Mouse (Mus musculus) hindbrain, embryonic 14.5 days (tissue): ENCODE measurements around the gene Adamts9. TPM values are rescaled to one million over a fixed set of nuclear protein-coding genes. Genes with fewer than 3 reads are reported as not detected.

Experiments used
- ATAC-seq: fragments of 200-750 bp; cut with Nextera tagmentation; 2 replicates; pipeline ENCODE4 v1.8.0; 2017; ENCODE audit warnings: moderate number of reproducible peaks, mild to moderate bottlenecking, moderate TSS enrichment, moderate library complexity; ENCODE audit not compliant: low FRiP score
- DNase-seq: peaks from one replicate; pipeline ENCODE4 v3.0.0-alpha.2; 2015; ENCODE audit warnings: low spot score
- H3K27ac ChIP-seq: fragments of 300-500 bp; sonication (generic); 2 replicates; pipeline ENCODE4 v1.5.1; 2014; ENCODE audit warnings: mild to moderate bottlenecking, moderate library complexity
- H3K27me3 ChIP-seq: fragments of 300-500 bp; sonication (generic); 2 replicates; pipeline ENCODE4 v1.6.1; 2014; ENCODE audit warnings: mild to moderate bottlenecking, low read length, mixed read lengths; ENCODE audit not compliant: control insufficient read depth, insufficient read depth
- H3K36me3 ChIP-seq: fragments of 300-500 bp; sonication (generic); replicated peaks from 2 replicates; pipeline ENCODE4 v1.6.1; 2014; ENCODE audit not compliant: control insufficient read depth, insufficient read depth
- H3K4me1 ChIP-seq: fragments of 300-500 bp; sonication (generic); replicated peaks from 2 replicates; pipeline ENCODE4 v1.6.1; 2014; ENCODE audit warnings: antibody characterized with exemption, low read length, mixed read lengths; ENCODE audit not compliant: control insufficient read depth, insufficient read depth
- H3K4me2 ChIP-seq: fragments of 300-500 bp; sonication (generic); replicated peaks from 2 replicates; pipeline ENCODE4 v1.6.1; 2014; ENCODE audit warnings: mild to moderate bottlenecking, moderate library complexity
- H3K4me3 ChIP-seq: fragments of 300-500 bp; sonication (generic); replicated peaks from 2 replicates; pipeline ENCODE4 v1.5.1; 2014; ENCODE audit warnings: mild to moderate bottlenecking, low read length
- H3K9ac ChIP-seq: fragments of 300-500 bp; sonication (generic); 2 replicates; pipeline ENCODE4 v1.6.1; 2014
- H3K9me3 ChIP-seq: fragments of 300-500 bp; sonication (generic); 2 replicates; pipeline ENCODE4 v1.6.1; 2016; ENCODE audit warnings: low read length; ENCODE audit not compliant: control insufficient read depth
- WGBS: fragments of 180-500 bp; shearing (Covaris S2); extraction: QIAGEN DNeasy Blood & Tissue Kit; methylation state at CpG from one replicate; pipeline ENCODE4 v1.1.7; 2014; 5-methylcytosine and 5-hydroxymethylcytosine counted together
- polyA plus RNA-seq: library from polyadenylated mRNA; unstranded; fragments of >200 nt; fragmentation: Nextera tagmentation; extraction: Ambion mirVana; gene quantifications from 2 replicates; pipeline ENCODE4 v1.2.1, GENCODE M21; 2014

Gene Adamts9
- polyA plus RNA-seq, 1 experiment from 2014 or later = 2.1 TPM

- peaks cover 9% of the 10 kb centered on the region; the same call in 1 of the 2 replicates for H3K27me3 ChIP-seq
- no peak overlapping the region for H3K4me2 ChIP-seq
- no peak overlapping the region for H3K4me3 ChIP-seq
- H3K27ac ChIP-seq = no peak overlapping the region
- ATAC-seq (no peak), DNase-seq (no peak)
- H3K9ac ChIP-seq = no peak overlapping the region
- no peaks in the 10 kb centered on the region for H3K36me3 ChIP-seq
- no peaks in the 10 kb centered on the region for H3K9me3 ChIP-seq
- WGBS = 84% methylated on average over 6 of the region's 6 CpGs
- H3K4me1 ChIP-seq = 0 out of 2 replicates have a peak, but pooled peaks cover 3% of the 10 kb centered on the region
Measured at GRCm38 (mm10) chr6:92781446-92781845, 161.8 kb downstream of the Adamts9 start.

DNA sequence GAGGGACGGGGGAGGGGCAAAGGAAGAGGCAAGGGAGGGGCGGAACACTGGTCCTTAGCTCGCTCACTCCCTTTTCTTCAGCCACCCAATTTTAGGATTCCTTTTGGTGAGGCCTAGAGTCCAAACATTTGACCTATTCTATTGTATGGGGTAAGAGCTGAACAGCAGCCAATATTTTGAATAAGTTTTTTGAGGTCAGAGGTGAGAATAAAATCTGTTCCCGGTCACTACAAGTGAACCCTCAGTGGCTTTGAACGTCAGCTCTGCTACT is 163.4 kb downstream of the Adamts9 start:
- DNase-seq = no peak
- H3K4me2 ChIP-seq = no peak overlapping the region
- H3K9ac ChIP-seq = no peak overlapping the region
- H3K4me3 ChIP-seq = no peak overlapping the region
- 0 out of 2 replicates have a peak, but pooled peaks cover 3% of the 10 kb centered on the region for H3K4me1 ChIP-seq
- H3K27me3 ChIP-seq = no peaks in the 10 kb centered on the region
- 40% methylated on average over 5 of the region's 5 CpGs for WGBS
- no peak overlapping the region for H3K27ac ChIP-seq
- H3K9me3 ChIP-seq = no peaks in the 10 kb centered on the region
- H3K36me3 ChIP-seq = no peaks in the 10 kb centered on the region
- ATAC-seq = no peak

DNA sequence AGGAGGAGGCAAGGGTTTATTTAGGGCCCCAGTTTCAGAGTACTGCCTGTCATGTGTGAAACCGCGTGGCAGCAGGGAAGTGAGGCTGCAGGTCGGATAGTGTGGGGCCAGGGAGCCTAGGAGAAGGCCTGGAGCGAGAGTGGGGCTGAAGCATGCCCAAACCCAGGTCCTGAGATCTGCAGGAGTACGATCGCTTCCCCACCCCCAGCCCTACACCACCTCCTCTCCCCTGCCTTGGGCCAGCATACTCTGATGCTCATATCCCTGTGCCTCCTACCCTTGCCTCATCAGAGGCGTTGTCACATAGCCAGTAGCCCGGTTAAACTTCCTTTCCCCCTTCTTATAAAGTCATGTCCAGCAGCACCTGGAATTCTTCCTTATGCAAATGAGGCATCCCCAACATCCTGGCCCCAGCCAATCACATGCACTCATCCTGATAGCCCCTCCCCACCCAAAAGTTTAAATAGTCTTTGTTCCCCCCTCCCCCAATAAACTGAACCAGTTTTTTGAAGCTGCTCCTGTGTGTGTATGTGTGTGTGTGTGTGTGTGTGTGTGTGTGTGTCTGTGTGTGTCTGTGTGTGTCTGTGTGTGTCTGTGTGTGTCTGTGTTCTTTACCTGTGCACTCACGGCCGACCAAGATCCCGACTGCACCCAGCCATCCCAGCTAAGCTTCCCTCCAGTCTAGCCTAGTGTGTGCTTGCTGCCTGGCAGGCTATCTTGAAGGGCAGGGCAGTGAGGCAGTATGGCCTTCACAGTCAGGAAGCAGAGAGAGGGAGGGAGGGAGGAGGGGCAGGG is 164.0 kb downstream of the Adamts9 start:
- no peaks in the 10 kb centered on the region for H3K4me1 ChIP-seq
- no peak overlapping the region for H3K4me3 ChIP-seq
- no peaks in the 10 kb centered on the region for H3K9me3 ChIP-seq
- H3K4me2 ChIP-seq = no peak overlapping the region
- H3K27ac ChIP-seq = no peak overlapping the region
- H3K27me3 ChIP-seq = no peaks in the 10 kb centered on the region
- DNase-seq (no peak), ATAC-seq (no peak)
- H3K9ac ChIP-seq = no peak overlapping the region
- H3K36me3 ChIP-seq = no peaks in the 10 kb centered on the region
- WGBS = 84% methylated on average over 11 of the region's 11 CpGs

DNA sequence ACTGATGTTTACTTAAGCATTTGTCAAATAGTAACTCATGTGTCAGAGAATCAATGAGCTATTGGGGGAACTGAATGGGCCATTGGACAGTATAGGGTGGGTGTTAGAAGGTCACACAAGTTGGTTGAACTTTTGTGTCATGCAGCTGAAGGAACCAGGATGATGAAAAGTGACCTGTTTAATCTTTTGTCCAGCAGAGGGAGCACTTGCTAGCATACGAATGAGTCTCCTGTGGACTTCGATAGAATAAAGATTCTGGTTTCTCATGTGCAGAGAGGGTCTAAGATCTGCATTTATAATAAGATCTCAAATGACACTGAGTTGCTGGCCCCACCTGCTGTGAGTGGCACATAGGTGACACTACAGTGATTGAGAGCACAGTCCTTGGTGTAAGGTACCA is 166.9 kb downstream of the Adamts9 start:
- Histone ChIP-seq H3K9ac (no peak overlapping the region), H3K9me3 (no peaks in the 10 kb centered on the region), H3K27me3 (no peaks in the 10 kb centered on the region), H3K4me1 (no peaks in the 10 kb centered on the region), H3K4me3 (no peak overlapping the region), H3K27ac (no peak overlapping the region), H3K36me3 (no peaks in the 10 kb centered on the region), H3K4me2 (no peak overlapping the region)
- DNase-seq (peak; percentile 81), ATAC-seq (no peak)
- 16% methylated on average over 2 of the region's 2 CpGs for WGBS

DNA sequence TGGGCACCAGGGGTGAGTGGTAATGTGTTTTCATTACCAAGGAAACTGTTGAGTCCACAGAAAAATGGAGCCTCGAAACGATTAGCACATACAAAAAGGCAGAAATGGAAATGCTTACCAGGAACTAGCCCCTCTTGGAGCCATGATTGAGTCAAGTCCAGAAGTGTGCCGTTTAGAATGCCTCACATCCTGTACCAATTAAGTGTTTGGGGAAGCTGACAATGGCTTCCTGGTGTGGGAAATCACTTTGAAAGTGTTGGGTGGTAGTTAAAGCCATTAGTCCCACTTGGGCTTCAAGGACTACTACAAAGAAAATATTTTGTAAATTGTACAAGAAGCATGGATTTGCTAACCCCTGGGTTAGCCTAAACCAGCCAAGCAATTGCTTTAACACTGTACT is 180.9 kb downstream of the Adamts9 start:
- Histone ChIP-seq H3K9ac (no peak overlapping the region), H3K27ac (no peak overlapping the region), H3K27me3 (no peaks in the 10 kb centered on the region), H3K4me2 (no peak overlapping the region), H3K4me3 (no peak overlapping the region), H3K36me3 (no peaks in the 10 kb centered on the region), H3K9me3 (no peaks in the 10 kb centered on the region), H3K4me1 (no peaks in the 10 kb centered on the region)
- ATAC-seq = no peak
- WGBS = 42% methylated on average over 3 of the region's 3 CpGs
- no peak for DNase-seq

DNA sequence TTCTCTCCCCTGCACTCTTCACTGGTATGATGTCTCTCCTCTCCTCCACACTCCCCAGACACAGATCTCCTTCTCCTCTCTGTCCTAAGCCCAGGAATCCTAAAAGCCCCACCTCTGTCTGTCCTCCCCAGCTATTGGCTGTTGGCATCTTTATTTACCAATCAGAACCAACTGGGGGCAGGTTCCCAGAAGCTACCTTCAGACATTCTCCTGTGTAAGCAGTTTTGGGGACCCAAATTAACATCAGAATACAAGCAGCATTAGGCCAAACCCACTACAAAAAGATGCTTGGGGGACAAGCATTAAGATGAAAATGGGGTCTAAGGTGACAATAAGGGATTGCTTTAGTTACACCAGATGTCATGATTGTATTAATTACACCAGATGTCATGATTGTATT is 183.7 kb downstream of the Adamts9 start:
- Histone ChIP-seq H3K4me1 (no peaks in the 10 kb centered on the region), H3K4me2 (no peak overlapping the region), H3K36me3 (no peaks in the 10 kb centered on the region), H3K27me3 (no peaks in the 10 kb centered on the region), H3K9me3 (no peaks in the 10 kb centered on the region), H3K9ac (no peak overlapping the region), H3K27ac (no peak overlapping the region), H3K4me3 (no peak overlapping the region)
- ATAC-seq (no peak), DNase-seq (no peak)

DNA sequence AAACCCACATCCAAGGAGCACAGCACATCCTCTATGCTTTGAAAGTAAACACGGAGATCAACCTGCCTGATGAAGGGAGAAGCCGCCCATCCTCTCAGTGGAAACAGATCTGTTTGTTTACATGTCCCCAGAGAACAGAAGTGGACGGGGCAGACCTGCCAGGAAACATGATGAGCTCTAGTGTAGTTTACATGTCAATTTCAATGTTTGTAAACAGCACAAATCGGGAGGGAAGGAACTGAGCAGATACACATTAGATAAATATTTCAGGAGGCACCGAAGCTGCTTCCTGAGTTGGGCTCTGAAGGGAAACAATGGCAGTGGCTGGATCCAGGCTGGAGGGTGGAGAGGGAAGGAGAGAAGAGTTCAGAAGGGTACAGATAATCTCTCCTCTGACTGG is 187.5 kb downstream of the Adamts9 start:
- H3K4me1 ChIP-seq = no peaks in the 10 kb centered on the region
- 52% methylated on average over 5 of the region's 5 CpGs for WGBS
- no peak overlapping the region for H3K4me3 ChIP-seq
- ATAC-seq (no peak), DNase-seq (no peak)
- H3K27me3 ChIP-seq = no peaks in the 10 kb centered on the region
- H3K27ac ChIP-seq = no peak overlapping the region
- H3K9ac ChIP-seq = no peak overlapping the region
- H3K9me3 ChIP-seq = no peaks in the 10 kb centered on the region
- no peak overlapping the region for H3K4me2 ChIP-seq
- no peaks in the 10 kb centered on the region for H3K36me3 ChIP-seq

DNA sequence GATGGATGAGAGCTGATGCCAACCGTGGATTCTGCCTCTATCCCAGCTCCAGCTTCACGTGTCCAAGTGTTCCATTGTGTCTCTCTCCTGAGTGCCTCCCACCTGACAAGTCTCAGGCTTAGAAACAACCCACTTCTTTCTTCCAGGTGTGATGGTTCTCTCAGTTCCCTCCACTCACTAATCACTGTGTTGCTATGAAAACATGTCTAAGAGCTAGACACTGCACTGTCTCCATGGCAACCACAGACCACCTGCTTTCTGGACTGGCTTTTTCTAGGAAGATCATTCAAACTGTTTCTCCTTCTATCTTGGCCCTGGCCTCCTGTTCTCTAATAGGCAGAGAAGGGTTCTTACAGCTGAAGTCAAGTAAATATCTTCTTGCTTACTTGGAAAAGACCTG is 190.6 kb downstream of the Adamts9 start:
- Histone ChIP-seq H3K9me3 (no peaks in the 10 kb centered on the region), H3K27me3 (no peaks in the 10 kb centered on the region), H3K4me3 (no peak overlapping the region), H3K4me1 (no peaks in the 10 kb centered on the region), H3K27ac (no peak overlapping the region), H3K4me2 (no peak overlapping the region), H3K36me3 (no peaks in the 10 kb centered on the region), H3K9ac (no peak overlapping the region)
- no peak for DNase-seq
- no peak; the same call in 1 of the 2 replicates for ATAC-seq
- 78% methylated on average over 2 of the region's 2 CpGs for WGBS

DNA sequence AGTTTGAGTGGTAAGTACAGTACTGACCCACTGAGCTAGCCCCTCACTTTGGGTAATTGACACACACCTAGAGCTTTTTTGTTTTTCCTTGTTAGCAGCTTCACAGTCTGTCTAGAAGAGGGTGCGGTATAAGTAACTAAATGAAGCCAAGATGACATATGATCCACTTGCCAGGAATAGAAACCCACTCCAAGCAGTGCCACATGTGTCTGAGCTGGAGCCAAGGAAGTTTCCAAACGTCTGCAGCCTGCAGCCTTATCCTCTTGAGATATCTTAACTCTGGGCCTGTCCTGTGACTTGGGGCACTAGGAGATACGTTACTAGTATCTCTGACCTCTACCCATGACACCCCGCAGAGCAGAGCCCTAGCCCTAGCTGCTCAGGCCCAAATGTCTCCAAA is 193.9 kb downstream of the Adamts9 start:
- H3K9ac ChIP-seq = no peak overlapping the region

DNA sequence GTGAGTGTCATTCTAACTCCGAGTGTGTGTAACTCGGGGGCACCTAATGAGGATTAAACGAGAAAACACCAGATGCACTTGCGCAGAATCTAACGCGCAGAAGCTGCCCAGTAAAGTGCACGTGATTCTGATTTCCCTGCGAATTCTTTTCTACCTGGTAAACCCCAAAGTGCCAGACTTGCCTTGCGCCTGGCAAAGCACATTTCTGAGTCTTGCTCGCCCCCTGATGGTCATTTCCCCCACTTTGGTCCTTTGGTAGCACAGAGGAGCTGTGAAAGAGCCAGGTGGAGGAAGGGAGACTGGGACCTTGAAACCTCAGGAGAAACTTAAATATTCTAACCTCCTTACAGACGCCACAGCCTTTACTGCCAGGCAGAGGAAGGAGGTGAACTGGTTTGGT is 199.7 kb downstream of the Adamts9 start:
- Histone ChIP-seq H3K9ac (no peak overlapping the region), H3K4me1 (peaks cover 10% of the 10 kb centered on the region; the same call in 1 of the 2 replicates), H3K27me3 (no peaks in the 10 kb centered on the region), H3K4me2 (peak overlapping the region; percentile 34), H3K36me3 (no peaks in the 10 kb centered on the region), H3K27ac (no peak overlapping the region), H3K9me3 (no peaks in the 10 kb centered on the region), H3K4me3 (no peak overlapping the region)
- peak; percentile 59; the same call in 1 of the 2 replicates for ATAC-seq
- 16% methylated on average over 11 of the region's 11 CpGs for WGBS
- peak; percentile 87 for DNase-seq

More for the DNA sequence above, 193.9 kb downstream of the Adamts9 start:
- 69% methylated on average over 4 of the region's 4 CpGs for WGBS
- Histone ChIP-seq H3K9me3 (no peaks in the 10 kb centered on the region), H3K4me3 (no peak overlapping the region), H3K4me2 (no peak overlapping the region), H3K27ac (no peak overlapping the region), H3K36me3 (no peaks in the 10 kb centered on the region), H3K4me1 (no peaks in the 10 kb centered on the region), H3K27me3 (no peaks in the 10 kb centered on the region)
- no peak for ATAC-seq
- DNase-seq = no peak
